Mouse (Mus musculus) E14TG2a.4 (cell line): ENCODE measurements around the gene C1qbp.

ENCODE experiments used
- H3K27me3 ChIP-seq: 2 replicates; pipeline ENCODE4 v1.6.1; 2014; ENCODE audit warnings: low read length, control low read depth; ENCODE audit not compliant: insufficient read depth
- H3K36me3 ChIP-seq: 2 replicates; pipeline ENCODE4 v1.6.1; 2014; ENCODE audit warnings: low read length, control low read depth; ENCODE audit not compliant: insufficient read depth
- H3K4me1 ChIP-seq: replicated peaks from 2 replicates; pipeline ENCODE4 v1.6.1; 2014; ENCODE audit warnings: low read depth, low read length, control low read depth
- H3K4me3 ChIP-seq: replicated peaks from 2 replicates; pipeline ENCODE4 v1.5.1; 2014; ENCODE audit warnings: mild to moderate bottlenecking, low read length
- H3K9me3 ChIP-seq: 2 replicates; pipeline ENCODE4 v1.6.1; 2014; ENCODE audit warnings: low read length, control low read depth
- CTCF ChIP-seq: conservative IDR thresholded peaks from 2 replicates; pipeline ENCODE4 v1.5.1; 2014; ENCODE audit warnings: low read length
- NANOG ChIP-seq: IDR thresholded peaks from 2 replicates; pipeline ENCODE4 v1.6.1; 2014; ENCODE audit warnings: borderline replicate concordance, low read length, mixed read lengths
- POU5F1 ChIP-seq: IDR thresholded peaks from 2 replicates; pipeline ENCODE4 v1.6.1; 2014; ENCODE audit warnings: low read length, borderline replicate concordance

The C1qbp gene

DNA sequence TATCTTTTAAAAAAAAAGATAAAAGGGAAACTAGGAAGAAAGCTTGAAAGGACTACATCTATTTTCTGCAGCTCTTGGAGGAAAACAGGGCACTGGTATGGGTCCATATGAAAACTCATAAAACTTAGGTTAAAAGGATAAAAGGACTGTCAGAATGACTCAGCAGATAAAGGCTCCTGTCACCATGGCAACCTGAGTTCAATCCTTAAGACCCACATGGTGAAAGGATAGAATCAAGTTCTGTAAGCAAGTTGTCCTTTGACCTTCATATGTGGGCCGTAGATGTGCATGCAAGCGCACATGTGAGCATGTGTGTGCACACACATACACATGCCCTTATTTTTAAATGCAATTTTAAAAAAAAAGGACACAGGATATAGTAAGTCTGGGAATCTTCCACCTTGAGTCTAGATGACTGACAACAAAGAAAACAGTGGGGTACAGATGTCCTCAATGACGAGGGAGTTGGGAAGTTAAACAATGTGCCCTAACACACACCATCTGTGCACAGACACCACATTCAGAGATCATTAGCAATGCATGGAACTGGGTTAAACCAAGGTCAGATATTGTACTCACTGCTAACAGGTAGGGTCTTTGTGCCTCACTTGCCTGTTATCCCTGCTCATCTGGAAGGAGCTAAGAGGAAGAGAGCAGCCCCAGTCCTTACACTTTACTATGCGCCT lies 18.5 kb downstream of the C1qbp start:
- Histone ChIP-seq H3K36me3 (peaks cover 83% of the 10 kb centered on the region), H3K27me3 (no peaks in the 10 kb centered on the region), H3K4me1 (peaks cover 82% of the 10 kb centered on the region), H3K9me3 (no peaks in the 10 kb centered on the region), H3K4me3 (no peak overlapping the region)
- TF ChIP-seq POU5F1 (no peak), NANOG (no peak), CTCF (no peak)

DNA sequence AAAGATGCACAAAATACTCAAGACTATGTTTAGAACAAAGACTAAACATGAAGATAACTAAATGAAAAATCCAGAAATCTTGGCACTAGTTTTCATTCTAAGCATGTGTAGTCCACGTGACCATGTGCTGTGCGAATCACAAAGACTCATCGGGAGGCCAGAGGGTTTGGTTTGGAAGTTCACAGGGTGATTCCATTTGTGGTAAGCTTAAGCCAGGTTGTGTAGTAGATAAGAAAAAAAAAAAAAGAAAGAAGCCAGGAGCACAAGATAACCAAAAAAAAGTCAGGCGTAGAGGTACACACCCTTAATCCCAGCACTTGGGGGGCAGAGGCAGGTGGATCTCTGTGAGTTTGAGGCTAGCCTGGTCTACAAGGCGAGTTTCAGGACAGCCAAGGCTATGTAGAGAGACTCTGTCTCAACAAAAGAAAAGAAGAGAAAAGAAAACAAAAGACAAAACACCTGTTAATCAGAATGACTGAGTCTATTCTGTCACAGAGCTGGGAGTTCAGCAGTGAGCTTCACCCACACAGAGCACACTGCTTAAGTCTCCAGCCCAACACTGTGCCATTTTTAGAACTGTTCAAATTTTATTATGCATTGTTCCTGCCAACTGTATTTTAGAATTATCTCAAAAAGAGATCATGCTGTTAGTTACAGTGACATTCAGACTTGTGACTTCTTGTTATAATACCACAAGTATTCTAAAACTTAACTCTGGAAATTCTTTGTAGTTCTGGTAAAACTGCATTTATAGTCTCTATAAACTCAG lies 21.9 kb downstream of the C1qbp start:
- Histone ChIP-seq H3K9me3 (no peaks in the 10 kb centered on the region), H3K4me1 (peaks cover 74% of the 10 kb centered on the region), H3K4me3 (no peak overlapping the region), H3K27me3 (no peaks in the 10 kb centered on the region), H3K36me3 (peaks cover 99% of the 10 kb centered on the region)
- no peak for TF ChIP-seq NANOG
- TF ChIP-seq CTCF: no peak
- no peak for TF ChIP-seq POU5F1

DNA sequence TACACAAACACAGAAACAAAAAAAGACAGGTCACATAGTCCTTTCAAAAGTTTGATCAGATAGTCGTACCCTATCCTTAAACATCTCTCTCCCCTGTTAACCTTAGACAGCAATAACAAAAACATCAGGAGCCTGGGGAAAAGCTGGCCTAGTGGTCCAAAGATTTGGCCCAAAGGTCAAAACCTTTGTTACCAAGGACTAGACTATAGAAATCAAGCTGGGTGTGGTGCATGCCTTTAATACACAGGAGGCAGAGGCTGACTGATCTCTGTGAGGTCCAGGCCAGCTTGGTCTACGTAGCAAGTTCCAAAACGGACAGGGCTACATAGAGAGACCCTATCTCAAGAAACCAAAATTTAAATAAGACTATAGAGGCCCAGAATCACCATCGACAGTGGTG lies 28.1 kb downstream of the C1qbp start:
- Histone ChIP-seq H3K4me1 (peaks cover 28% of the 10 kb centered on the region), H3K9me3 (no peaks in the 10 kb centered on the region), H3K27me3 (no peaks in the 10 kb centered on the region), H3K36me3 (peaks cover 99% of the 10 kb centered on the region), H3K4me3 (no peak overlapping the region)
- no peak for TF ChIP-seq POU5F1
- no peak for TF ChIP-seq NANOG
- no peak for TF ChIP-seq CTCF

- TF ChIP-seq CTCF (no peak), POU5F1 (no peak), NANOG (no peak)
- no peaks in the 10 kb centered on the region for H3K9me3 ChIP-seq
- no peaks in the 10 kb centered on the region for H3K4me1 ChIP-seq
- H3K27me3 ChIP-seq: no peaks in the 10 kb centered on the region
- H3K36me3 ChIP-seq: peaks cover 97% of the 10 kb centered on the region
- no peak overlapping the region for H3K4me3 ChIP-seq
These were observed 37.6 kb downstream of the C1qbp start for GRCm38 (mm10) chr11:70944935-70945817.

DNA sequence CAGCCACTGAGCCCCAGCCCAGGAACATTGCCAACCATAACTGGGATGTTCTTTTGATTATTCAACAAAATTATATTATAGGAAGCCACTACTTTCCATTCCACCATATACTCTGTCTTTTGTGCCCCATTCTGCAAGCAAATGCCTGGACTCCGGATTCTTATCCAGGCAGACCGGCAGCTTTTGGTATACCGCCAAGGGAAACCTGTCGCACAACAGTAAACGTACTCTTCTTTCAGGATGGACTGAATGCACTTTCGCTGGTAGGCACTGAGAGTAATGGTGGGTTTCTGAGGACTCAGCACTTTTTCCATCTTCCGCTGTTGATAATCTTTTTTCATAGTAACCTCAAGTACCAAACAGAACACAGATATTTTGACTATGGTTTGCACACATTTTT lies 39.2 kb downstream of the C1qbp start:
- no peak overlapping the region for H3K4me3 ChIP-seq
- TF ChIP-seq CTCF: no peak
- TF ChIP-seq NANOG: no peak
- TF ChIP-seq POU5F1: no peak
- no peaks in the 10 kb centered on the region for H3K9me3 ChIP-seq
- H3K4me1 ChIP-seq: 0 out of 2 replicates have a peak, but pooled peaks cover 3% of the 10 kb centered on the region
- H3K36me3 ChIP-seq: peaks cover 97% of the 10 kb centered on the region
- H3K27me3 ChIP-seq: no peaks in the 10 kb centered on the region

GRCm38 (mm10) chr11:70942596-70942995 lies 40.2 kb downstream of the C1qbp start:
- peaks cover 97% of the 10 kb centered on the region for H3K36me3 ChIP-seq
- no peaks in the 10 kb centered on the region for H3K9me3 ChIP-seq
- 0 out of 2 replicates have a peak, but pooled peaks cover 3% of the 10 kb centered on the region for H3K4me1 ChIP-seq
- H3K4me3 ChIP-seq: no peak overlapping the region
- TF ChIP-seq NANOG (no peak), CTCF (no peak; the same call in 1 of the 2 replicates)
- no peaks in the 10 kb centered on the region for H3K27me3 ChIP-seq

GRCm38 (mm10) chr11:70935316-70935715 lies 47.5 kb downstream of the C1qbp start:
- Histone ChIP-seq H3K4me3 (no peak overlapping the region), H3K27me3 (no peaks in the 10 kb centered on the region), H3K9me3 (no peaks in the 10 kb centered on the region), H3K4me1 (peaks cover 14% of the 10 kb centered on the region; the same call in 1 of the 2 replicates), H3K36me3 (peaks cover 80% of the 10 kb centered on the region)
- no peak for TF ChIP-seq POU5F1
- peak; percentile 21; the same call in 1 of the 2 replicates for TF ChIP-seq CTCF

DNA sequence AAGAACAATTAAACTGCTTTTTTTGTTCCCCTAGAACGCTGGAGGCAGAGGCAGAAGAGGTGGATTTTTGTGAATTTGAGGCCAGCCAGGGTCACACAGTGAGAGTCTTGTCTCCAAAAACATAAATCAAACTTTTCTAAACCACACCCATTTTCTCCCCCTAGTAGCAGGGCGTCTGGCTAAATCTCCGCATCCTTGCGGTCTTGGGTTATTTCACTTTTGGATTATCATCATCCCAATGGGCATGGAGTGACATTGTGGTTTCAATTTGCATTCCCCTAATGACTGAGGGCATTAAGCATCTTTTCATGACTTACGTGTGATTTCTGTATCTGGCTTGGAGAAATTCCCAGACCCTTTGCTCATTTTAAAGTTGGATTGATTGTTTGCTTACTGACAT lies 51.4 kb downstream of the C1qbp start:
- no peaks in the 10 kb centered on the region for H3K9me3 ChIP-seq
- H3K27me3 ChIP-seq: no peaks in the 10 kb centered on the region
- TF ChIP-seq NANOG: no peak
- TF ChIP-seq POU5F1: no peak
- no peak for TF ChIP-seq CTCF
- H3K4me1 ChIP-seq: peaks cover 11% of the 10 kb centered on the region; the same call in 1 of the 2 replicates
- peaks cover 67% of the 10 kb centered on the region for H3K36me3 ChIP-seq
- no peak overlapping the region for H3K4me3 ChIP-seq
